Comparison of ENCODE assay signal across 7 mouse cellular contexts in genomic region chr2:11552297-11552821, GRCm38 (mm10). TPM values are rescaled to one million over a fixed set of nuclear protein-coding genes. Genes with fewer than 3 reads are reported as not detected.
DNase-seq lines count a peak whose midpoint lies in the region; ATAC-seq and TF ChIP-seq lines count a peak whose summit lies in the region.

No protein-coding gene starts in this region.

- TF ChIP-seq EP300 in ES-Bruce4 (IDR thresholded peaks at IDR 0.05; ENCODE audit: insufficient read depth, low read depth, low read length), result no peak

- no peak overlapping the region for H3K27ac ChIP-seq in ES-Bruce4 (ENCODE audit: insufficient read depth, low read length)
- H3K27ac ChIP-seq in hindbrain, embryonic 15.5 days (replicated peaks), result no peak overlapping the region
- no peak overlapping the region for H3K27ac ChIP-seq in liver, embryonic 12.5 days
- no peak overlapping the region for H3K27ac ChIP-seq in stomach, embryonic 15.5 days

- H3K9ac ChIP-seq in ES-Bruce4 (ENCODE audit: low read depth, poor library complexity, severe bottlenecking), result no peak overlapping the region
- H3K9ac ChIP-seq in hindbrain, embryonic 15.5 days, result no peak overlapping the region
- H3K9ac ChIP-seq in liver, embryonic 12.5 days, result peak overlapping the region; percentile 62; the same call in 1 of the 2 replicates
- no peak overlapping the region for H3K9ac ChIP-seq in stomach, embryonic 15.5 days

- peak; percentile 44 for DNase-seq in CD4-positive helper T cell, adult 2 months (ENCODE audit: low read depth, low spot score)
- no peak for DNase-seq in cerebellum, postnatal 14 days
- no peak for DNase-seq in urinary bladder, postnatal 36 days (ENCODE audit: low spot score in 2 of 2)

- H3K4me1 ChIP-seq in ES-Bruce4 (ENCODE audit: control insufficient read depth, insufficient read depth, low read length), result peaks cover 2% of the 10 kb centered on the region
- H3K4me1 ChIP-seq in hindbrain, embryonic 15.5 days (replicated peaks), result peaks cover 23% of the 10 kb centered on the region
- peaks cover 32% of the 10 kb centered on the region for H3K4me1 ChIP-seq in liver, embryonic 12.5 days
- peaks cover 19% of the 10 kb centered on the region; the same call in 1 of the 2 replicates for H3K4me1 ChIP-seq in stomach, embryonic 15.5 days

- no peaks in the 10 kb centered on the region for H3K9me3 ChIP-seq in ES-Bruce4 (replicated peaks; ENCODE audit: control insufficient read depth, insufficient read depth, low read length, poor library complexity, severe bottlenecking)
- H3K9me3 ChIP-seq in hindbrain, embryonic 15.5 days, result no peaks in the 10 kb centered on the region
- no peaks in the 10 kb centered on the region for H3K9me3 ChIP-seq in liver, embryonic 12.5 days (replicated peaks)
- no peaks in the 10 kb centered on the region for H3K9me3 ChIP-seq in stomach, embryonic 15.5 days

- 10% methylated on average over 9 of the region's 9 CpGs for WGBS in hindbrain, embryonic 15.5 days
- WGBS in liver, embryonic 12.5 days (ENCODE audit: insufficient replicate concordance), result 14% methylated on average over 9 of the region's 9 CpGs
- 20% methylated on average over 9 of the region's 9 CpGs for WGBS in stomach, embryonic 15.5 days

- ATAC-seq in hindbrain, embryonic 15.5 days (ENCODE audit: low FRiP score, low read depth), result peak; percentile 28; the same call in 1 of the 2 replicates
- ATAC-seq in liver, embryonic 12.5 days, result no peak
- no peak for ATAC-seq in stomach, embryonic 15.5 days (ENCODE audit: insufficient read depth, low FRiP score, low read depth)

- H3K36me3 ChIP-seq in ES-Bruce4 (ENCODE audit: control insufficient read depth, insufficient read depth, low read length, poor library complexity, severe bottlenecking), result no peaks in the 10 kb centered on the region
- H3K36me3 ChIP-seq in hindbrain, embryonic 15.5 days, result no peaks in the 10 kb centered on the region
- no peaks in the 10 kb centered on the region for H3K36me3 ChIP-seq in liver, embryonic 12.5 days
- H3K36me3 ChIP-seq in stomach, embryonic 15.5 days, result no peaks in the 10 kb centered on the region

- H3K27me3 ChIP-seq in ES-Bruce4 (ENCODE audit: control insufficient read depth, insufficient read depth, low read length, poor library complexity, severe bottlenecking), result peaks cover 6% of the 10 kb centered on the region; the same call in 1 of the 2 replicates
- H3K27me3 ChIP-seq in hindbrain, embryonic 15.5 days, result peaks cover 35% of the 10 kb centered on the region
- H3K27me3 ChIP-seq in liver, embryonic 12.5 days (replicated peaks), result peaks cover 32% of the 10 kb centered on the region
- H3K27me3 ChIP-seq in stomach, embryonic 15.5 days (replicated peaks), result 0 out of 2 replicates have a peak, but pooled peaks cover 3% of the 10 kb centered on the region

- no peak for TF ChIP-seq POLR2A in ES-Bruce4 (IDR thresholded peaks at IDR 0.05; ENCODE audit: insufficient read depth, low read length)

- H3K4me3 ChIP-seq in ES-Bruce4 (ENCODE audit: low read depth, low read length), result 0 out of 2 replicates have a peak overlapping the region, but pooled peaks have one; percentile 4
- peak overlapping the region; percentile 67; the same call in 1 of the 2 replicates for H3K4me3 ChIP-seq in hindbrain, embryonic 15.5 days
- H3K4me3 ChIP-seq in liver, embryonic 12.5 days, result peak overlapping the region; percentile 59
- peak overlapping the region; percentile 60 for H3K4me3 ChIP-seq in stomach, embryonic 15.5 days (replicated peaks)

- TF ChIP-seq CTCF in ES-Bruce4 (IDR thresholded peaks at IDR 0.05; ENCODE audit: low read depth, low read length), result no peak

- H3K4me2 ChIP-seq in hindbrain, embryonic 15.5 days, result peak overlapping the region; percentile 100
- H3K4me2 ChIP-seq in liver, embryonic 12.5 days, result peak overlapping the region; percentile 83
- peak overlapping the region; percentile 99 for H3K4me2 ChIP-seq in stomach, embryonic 15.5 days

RNA-seq across cellular contexts. Expression of gene Pfkfb3, which starts 1.5 kb away (rescaled TPM):
- polyA plus RNA-seq in ES-Bruce4 (2011; ENCODE audit: insufficient read depth, insufficient read length, low read depth, missing spikeins), result 73.8 and 74.9 TPM in 2 replicates
- polyA plus RNA-seq in hindbrain, embryonic 15.5 days (2015; fragmentation: Nextera tagmentation; extraction: Ambion mirVana), result 32.3 and 33.7 TPM in 2 replicates
- 10.3 and 11.7 TPM in 2 replicates for polyA plus RNA-seq in liver, embryonic 12.5 days (2016; fragmentation: Nextera tagmentation; extraction: Ambion mirVana)
- 17.1 and 19.7 TPM in 2 replicates for polyA plus RNA-seq in stomach, embryonic 15.5 days (2015; fragmentation: Nextera tagmentation; extraction: Ambion mirVana)

RNA-seq across cellular contexts. Expression of gene Rbm17, which starts 51.6 kb away (rescaled TPM):
- 244 and 258 TPM in 2 replicates for polyA plus RNA-seq in ES-Bruce4 (2011; ENCODE audit: insufficient read depth, insufficient read length, low read depth, missing spikeins)
- 123 and 127 TPM in 2 replicates for polyA plus RNA-seq in hindbrain, embryonic 15.5 days (2015; fragmentation: Nextera tagmentation; extraction: Ambion mirVana)
- 107 and 108 TPM in 2 replicates for polyA plus RNA-seq in liver, embryonic 12.5 days (2016; fragmentation: Nextera tagmentation; extraction: Ambion mirVana)
- polyA plus RNA-seq in stomach, embryonic 15.5 days (2015; fragmentation: Nextera tagmentation; extraction: Ambion mirVana), result 125 and 132 TPM in 2 replicates

Comparison
In these comparisons a context has a peak if more than half of its experiments do, and no peak if none do; other contexts are left out.
1. H3K4me3 ChIP-seq: peak in every context shown above with its lines; median percentile 67 in hindbrain, embryonic 15.5 days; 60 in stomach, embryonic 15.5 days; 59 in liver, embryonic 12.5 days; 4 in ES-Bruce4.